Mouse (Mus musculus) lung, postnatal 0 days (tissue): ENCODE data around the gene Psmd9.

Source experiments
- CTCF ChIP-seq: IDR thresholded peaks from 2 replicates; pipeline ENCODE4 v1.5.1; 2016; ENCODE audit warnings: antibody characterized with exemption, mild to moderate bottlenecking
- EP300 ChIP-seq: IDR thresholded peaks from 2 replicates; pipeline ENCODE4 v1.6.1; 2016; ENCODE audit warnings: antibody characterized with exemption, mild to moderate bottlenecking, control low read depth

DNA sequence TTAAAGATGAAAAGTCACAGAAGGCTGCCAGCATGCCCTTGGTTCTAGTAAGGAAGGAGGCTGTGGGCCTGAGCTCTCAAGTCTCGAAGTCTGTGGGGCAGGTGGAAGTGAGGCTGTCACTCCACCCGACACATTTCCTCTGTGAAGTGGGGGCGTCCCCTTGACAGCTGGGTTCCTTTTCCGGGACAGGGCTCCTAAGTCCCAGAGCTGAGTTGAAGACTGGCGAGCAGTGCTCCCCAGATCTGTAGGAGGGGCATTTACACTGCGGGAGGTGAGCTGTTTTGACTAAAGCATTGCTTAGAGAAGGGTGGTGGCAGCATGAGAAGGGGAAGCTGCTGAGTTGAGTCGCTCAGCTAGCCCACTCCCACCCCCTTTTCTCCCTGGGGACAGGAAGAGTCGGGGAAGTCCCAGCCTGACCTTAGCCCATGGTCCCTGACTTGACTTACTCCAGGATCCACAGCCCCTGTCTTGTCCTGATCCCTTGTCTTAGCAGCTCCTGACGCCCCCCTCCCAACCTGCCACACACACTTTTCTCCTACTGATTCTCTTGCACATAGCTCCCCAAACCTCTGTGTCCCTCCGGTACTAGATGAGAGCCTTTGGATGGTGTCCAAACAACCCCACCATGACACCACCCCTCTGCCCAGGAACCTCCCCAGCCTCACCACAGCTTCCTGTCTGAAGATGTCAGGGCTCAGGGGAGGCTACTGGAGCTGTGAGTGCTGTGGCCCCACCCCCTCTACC, 40.6 kb upstream of the Psmd9 start:
- TF ChIP-seq CTCF (no peak), EP300 (no peak)
